Mouse (Mus musculus) MEL (cell line): ENCODE data around the gene Pptc7. TPM values are rescaled to one million over a fixed set of nuclear protein-coding genes. Genes with fewer than 3 reads are reported as not detected.
A peak's percentile ranks its signal among the peaks of the same experiment; 100 is the strongest.

Experiments
- DNase-seq: peaks from one replicate; pipeline ENCODE4 v3.0.0; 2011; ENCODE audit warnings: low read depth, low spot score
- H3K27ac ChIP-seq: 2 replicates; pipeline ENCODE4 v1.5.1; 2012; ENCODE audit warnings: low read depth, mild to moderate bottlenecking, control low read depth, low read length, moderate library complexity; ENCODE audit not compliant: control insufficient read depth
- H3K27me3 ChIP-seq, 2 experiments: fragments of 150-350 bp in 1 of 2; sonication (generic) in 1 of 2; 2 replicates each; pipeline ENCODE4 v1.6.1; 2012; ENCODE audit warnings: low read length in 2 of 2, mild to moderate bottlenecking in 2 of 2, improper control_type of control experiment in 1 of 2, moderate library complexity in 1 of 2; ENCODE audit not compliant: insufficient read depth in 2 of 2, control insufficient read depth in 1 of 2
- H3K36me3 ChIP-seq, 2 experiments: 2 replicates each; pipeline ENCODE4 v1.6.1; 2012 to 2014; ENCODE audit warnings: low read length in 2 of 2, improper control_type of control experiment in 1 of 2, inconsistent platforms in 1 of 2, mild to moderate bottlenecking in 1 of 2; ENCODE audit not compliant: insufficient read depth in 2 of 2, control insufficient read depth in 1 of 2
- H3K4me1 ChIP-seq, 2 experiments: fragments of 150-350 bp in 1 of 2; sonication (generic) in 1 of 2; 2 replicates each; pipeline ENCODE4 v1.6.1; 2012; ENCODE audit warnings: low read length in 2 of 2, improper control_type of control experiment in 1 of 2, mild to moderate bottlenecking in 1 of 2; ENCODE audit not compliant: insufficient read depth in 2 of 2, control insufficient read depth in 1 of 2
- H3K4me3 ChIP-seq, 2 experiments: fragments of 150-350 bp in 1 of 2; sonication (generic) in 1 of 2; 2 replicates each; pipeline ENCODE4 v1.5.1; 2012; ENCODE audit warnings: low read depth in 2 of 2, low read length in 2 of 2, mild to moderate bottlenecking in 2 of 2, moderate library complexity in 2 of 2, control low read depth in 1 of 2, improper control_type of control experiment in 1 of 2; ENCODE audit not compliant: control insufficient read depth in 1 of 2, insufficient read depth in 1 of 2
- H3K79me2 ChIP-seq: 2 replicates; pipeline ENCODE4 v1.6.1; 2012; ENCODE audit warnings: mild to moderate bottlenecking, low read length, moderate library complexity; ENCODE audit not compliant: control insufficient read depth, poor library complexity, insufficient read depth
- H3K9ac ChIP-seq: 2 replicates; pipeline ENCODE4 v1.6.1; 2012; ENCODE audit warnings: low read depth, mild to moderate bottlenecking, control low read depth, low read length, moderate library complexity; ENCODE audit not compliant: control insufficient read depth, poor library complexity, severe bottlenecking
- H3K9me3 ChIP-seq: fragments of 150-350 bp; sonication (generic); replicated peaks from 2 replicates; pipeline ENCODE4 v1.6.1; 2012; ENCODE audit warnings: mild to moderate bottlenecking, low read length, improper control_type of control experiment, moderate library complexity; ENCODE audit not compliant: insufficient read depth
- BHLHE40 ChIP-seq: IDR thresholded peaks from 2 replicates; pipeline ENCODE4 v1.6.1; 2012; ENCODE audit warnings: low read depth, mild to moderate bottlenecking, inconsistent platforms, low read length, improper control_type of control experiment, borderline replicate concordance
- CHD1 ChIP-seq: IDR thresholded peaks from 2 replicates; pipeline ENCODE4 v1.6.1; 2012; ENCODE audit warnings: low read depth, mild to moderate bottlenecking, inconsistent platforms, low read length, improper control_type of control experiment
- CHD2 ChIP-seq: IDR thresholded peaks from 2 replicates; pipeline ENCODE4 v1.6.1; 2011; ENCODE audit warnings: low read length, improper control_type of control experiment
- E2F4 ChIP-seq: IDR thresholded peaks from 2 replicates; pipeline ENCODE4 v1.6.1; 2011; ENCODE audit warnings: low read depth, low read length, improper control_type of control experiment, borderline replicate concordance
- ELF1 ChIP-seq: IDR thresholded peaks from 2 replicates; pipeline ENCODE4 v1.6.1; 2014; ENCODE audit warnings: low read depth, mild to moderate bottlenecking, inconsistent platforms, low read length, improper control_type of control experiment, moderate library complexity
- EP300 ChIP-seq, 2 experiments: IDR thresholded peaks; 2 replicates each; pipeline ENCODE4 v1.6.1; 2011; ENCODE audit warnings: improper control_type of control experiment in 2 of 2, low read length in 2 of 2, low read depth in 1 of 2, mild to moderate bottlenecking in 1 of 2
- ETS1 ChIP-seq: IDR thresholded peaks from 2 replicates; pipeline ENCODE4 v1.6.1; 2012; ENCODE audit warnings: low read depth, mild to moderate bottlenecking, inconsistent platforms, low read length, improper control_type of control experiment, moderate library complexity
- GABPA ChIP-seq: IDR thresholded peaks from 2 replicates; pipeline ENCODE4 v1.6.1; 2012; ENCODE audit warnings: low read depth, mild to moderate bottlenecking, inconsistent platforms, low read length, improper control_type of control experiment, moderate library complexity
- GATA1 ChIP-seq: IDR thresholded peaks from 2 replicates; pipeline ENCODE4 v1.6.1; 2011; ENCODE audit warnings: low read depth, low read length, improper control_type of control experiment
- HCFC1 ChIP-seq: IDR thresholded peaks from 2 replicates; pipeline ENCODE4 v1.6.1; 2012; ENCODE audit warnings: low read depth, mild to moderate bottlenecking, inconsistent platforms, low read length, improper control_type of control experiment, moderate library complexity
- KAT2A ChIP-seq: conservative IDR thresholded peaks from 2 replicates; pipeline ENCODE4 v1.6.1; 2012; ENCODE audit warnings: low read depth, low read length, improper control_type of control experiment, inconsistent platforms
- MAFK ChIP-seq: IDR thresholded peaks from 2 replicates; pipeline ENCODE4 v1.6.1; 2011; ENCODE audit warnings: low read depth, mild to moderate bottlenecking, low read length, improper control_type of control experiment, borderline replicate concordance
- MAX ChIP-seq: IDR thresholded peaks from 2 replicates; pipeline ENCODE4 v1.6.1; 2011; ENCODE audit warnings: low read length, improper control_type of control experiment
- MAZ ChIP-seq: IDR thresholded peaks from 2 replicates; pipeline ENCODE4 v1.6.1; 2012; ENCODE audit warnings: low read depth, mild to moderate bottlenecking, inconsistent platforms, low read length, improper control_type of control experiment
- MEF2A ChIP-seq: IDR thresholded peaks from 2 replicates; pipeline ENCODE4 v1.6.1; 2014; ENCODE audit warnings: low read depth, mild to moderate bottlenecking, inconsistent platforms, low read length, improper control_type of control experiment; ENCODE audit not compliant: poor library complexity, insufficient replicate concordance, severe bottlenecking; ENCODE audit errors: extremely low read depth
- NELFE ChIP-seq: IDR thresholded peaks from 2 replicates; pipeline ENCODE4 v1.6.1; 2011; ENCODE audit warnings: low read depth, low read length, improper control_type of control experiment
- POLR2A ChIP-seq, 2 experiments: IDR thresholded peaks; 2 replicates each; pipeline ENCODE4 v1.6.1; 2011 to 2012; ENCODE audit warnings: low read length in 2 of 2, mild to moderate bottlenecking in 2 of 2, control low read depth in 1 of 2, improper control_type of control experiment in 1 of 2, low read depth in 1 of 2, moderate library complexity in 1 of 2; ENCODE audit not compliant: control insufficient read depth in 1 of 2, insufficient read depth in 1 of 2, poor library complexity in 1 of 2
- POLR2AphosphoS2 ChIP-seq: IDR thresholded peaks from 2 replicates; pipeline ENCODE4 v1.6.1; 2011; ENCODE audit warnings: low read length, improper control_type of control experiment
- RAD21 ChIP-seq: IDR thresholded peaks from 2 replicates; pipeline ENCODE4 v1.6.1; 2011; ENCODE audit warnings: mild to moderate bottlenecking, low read depth, low read length, improper control_type of control experiment
- RCOR1 ChIP-seq: IDR thresholded peaks from 2 replicates; pipeline ENCODE4 v1.6.1; 2012; ENCODE audit warnings: low read depth, mild to moderate bottlenecking, inconsistent platforms, low read length, improper control_type of control experiment
- SIN3A ChIP-seq: IDR thresholded peaks from 2 replicates; pipeline ENCODE4 v1.6.1; 2012; ENCODE audit warnings: low read length, improper control_type of control experiment, inconsistent platforms
- SMC3 ChIP-seq: IDR thresholded peaks from 2 replicates; pipeline ENCODE4 v1.6.1; 2011; ENCODE audit warnings: low read depth, low read length, improper control_type of control experiment
- TBP ChIP-seq: IDR thresholded peaks from 2 replicates; pipeline ENCODE4 v1.8.0; 2011; ENCODE audit warnings: low read depth, low read length, improper control_type of control experiment
- TCF12 ChIP-seq: IDR thresholded peaks from 2 replicates; pipeline ENCODE4 v1.6.1; 2014; ENCODE audit warnings: low read depth, mild to moderate bottlenecking, inconsistent platforms, low read length, improper control_type of control experiment, moderate library complexity
- USF1 ChIP-seq: IDR thresholded peaks from 2 replicates; pipeline ENCODE4 v1.6.1; 2014; ENCODE audit warnings: low read depth, mild to moderate bottlenecking, inconsistent platforms, low read length, improper control_type of control experiment, moderate library complexity
- USF2 ChIP-seq, 2 experiments: IDR thresholded peaks; 2 replicates each; pipeline ENCODE4 v1.6.1; 2011 to 2012; ENCODE audit warnings: improper control_type of control experiment in 2 of 2, low read length in 2 of 2, borderline replicate concordance in 1 of 2, inconsistent platforms in 1 of 2, low read depth in 1 of 2, mild to moderate bottlenecking in 1 of 2; ENCODE audit not compliant: insufficient read depth in 1 of 2
- ZNF384 ChIP-seq: IDR thresholded peaks from 2 replicates; pipeline ENCODE4 v1.6.1; 2012; ENCODE audit warnings: low read depth, mild to moderate bottlenecking, inconsistent platforms, low read length, improper control_type of control experiment
- polyA plus RNA-seq, 2 experiments: library from polyadenylated mRNA; stranded (reverse) in 1 of 2; unstranded in 1 of 2; fragments of >175 nt in 1 of 2; fragments of >200 nt in 1 of 2; gene quantifications; 2 replicates each; pipeline versions ENCODE4 v1.2.1 to v1.2.4; 2012; ENCODE audit warnings: low replicate concordance in 2 of 2, low read depth in 1 of 2; ENCODE audit not compliant: insufficient read length in 2 of 2, insufficient read depth in 1 of 2, missing spikeins in 1 of 2
- total RNA-seq: library from RNA; depleted of rRNA; stranded (reverse); fragments of 300-350 nt; gene quantifications from 2 replicates; pipeline ENCODE4 v1.2.3, GENCODE M21; 2012

The Pptc7 gene
- total and polyA plus RNA-seq, 3 experiments = 17.3 to 22.3 TPM; not detected in 1

DNA sequence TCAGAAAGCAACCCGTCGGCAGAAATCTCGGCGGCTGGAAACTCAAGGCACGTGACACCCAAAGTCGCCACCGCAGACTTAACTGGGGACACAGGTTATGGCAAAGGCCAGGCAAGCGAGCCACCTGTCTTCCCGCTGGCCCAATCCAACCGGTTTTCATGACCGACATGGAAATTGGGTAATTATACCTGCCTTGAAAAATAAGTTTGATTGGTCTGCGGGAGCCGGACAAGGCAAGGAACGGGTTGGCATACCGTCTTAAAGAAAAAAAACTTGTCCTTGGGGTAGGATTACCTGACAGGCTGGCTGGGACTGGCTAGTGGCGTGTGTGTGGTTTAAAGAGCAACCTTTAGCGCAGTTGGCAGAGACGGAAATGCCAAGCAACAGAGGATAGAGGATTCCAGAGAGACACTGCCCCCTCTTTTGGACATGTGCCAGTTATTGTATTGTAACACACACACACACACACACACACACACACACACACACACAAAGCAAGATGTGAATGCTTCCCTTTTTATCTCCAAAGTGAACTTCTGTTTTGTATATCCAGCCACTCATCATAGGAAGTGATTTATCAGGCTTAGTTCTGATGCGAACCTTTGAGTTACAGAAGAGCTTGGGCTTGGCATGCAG lies 3.2 kb upstream of the Pptc7 start:
- DNase-seq = peak; percentile 76
- TF ChIP-seq ELF1 (no peak), HCFC1 (peak; percentile 47; the same call in 1 of the 2 replicates), MAFK (no peak), ZNF384 (peak; percentile 42; the same call in 1 of the 2 replicates), RCOR1 (peak; percentile 92), GABPA (no peak), MAZ (0 out of 2 replicates have a peak, but pooled peaks have one; percentile 49), MEF2A (no peak), ETS1 (peak; percentile 74), TCF12 (0 out of 2 replicates have a peak, but pooled peaks have one; percentile 37), POLR2AphosphoS2 (no peak), BHLHE40 (peak; percentile 23; the same call in 1 of the 2 replicates), GATA1 (peak; percentile 75), SIN3A (peak; percentile 76), EP300 (IDR thresholded peaks at IDR 0.05; ENCODE audit: low read depth in 1 of 2, low read length in 2 of 2) (peak; percentile 59 to 63; a peak in 3 of 4 replicates), CHD1 (no peak), USF1 (no peak), E2F4 (no peak)
- TF ChIP-seq, all 39 proteins: peak for 10
- Histone ChIP-seq H3K9me3 (no peaks in the 10 kb centered on the region), H3K36me3 (peaks cover 0 to 34% of the 10 kb centered on the region in 2 experiments; a peak in 2 of 4 replicates), H3K4me1 (peaks cover 16 to 35% of the 10 kb centered on the region in 2 experiments), H3K9ac (no peak overlapping the region), H3K27ac (no peak overlapping the region), H3K79me2 (peaks cover 17% of the 10 kb centered on the region), H3K4me3 (no peak overlapping the region), H3K27me3 (no peaks in the 10 kb centered on the region)

- peak overlapping the region; percentile 17; the same call in 1 of the 2 replicates for H3K9ac ChIP-seq
- peaks cover 16 to 43% of the 10 kb centered on the region in 2 experiments for H3K4me1 ChIP-seq
- H3K79me2 ChIP-seq = peaks cover 42% of the 10 kb centered on the region
Measured at GRCm38 (mm10) chr5:122283828-122284182, 360 bp upstream of the Pptc7 start.

More at GRCm38 (mm10) chr5:122283828-122284182, 360 bp upstream of the Pptc7 start:
- Histone ChIP-seq H3K27me3 (no peaks in the 10 kb centered on the region), H3K4me3 (peak overlapping the region; percentile 42 to 59), H3K9me3 (no peaks in the 10 kb centered on the region), H3K36me3 (peaks cover 4 to 45% of the 10 kb centered on the region in 2 experiments), H3K27ac (no peak overlapping the region)
- TF ChIP-seq RCOR1 (0 out of 2 replicates have a peak, but pooled peaks have one; percentile 15), RAD21 (no peak), POLR2A (IDR thresholded peaks at IDR 0.05; ENCODE audit: control insufficient read depth in 1 of 2, insufficient read depth in 1 of 2, low read depth in 1 of 2, low read length in 2 of 2, poor library complexity in 1 of 2) (no peak; a peak in 1 of 4 replicates), EP300 (IDR thresholded peaks at IDR 0.05; ENCODE audit: low read depth in 1 of 2, low read length in 2 of 2) (0 out of 4 replicates have a peak, but pooled peaks of 1 of the 2 experiments have one; percentile 5), MAX (no peak), NELFE (no peak), TBP (no peak), KAT2A (no peak), SMC3 (no peak), GATA1 (no peak), CHD2 (no peak), POLR2AphosphoS2 (no peak), ETS1 (no peak), SIN3A (no peak), USF2 (IDR thresholded peaks at IDR 0.05; ENCODE audit: borderline replicate concordance in 1 of 2, insufficient read depth in 1 of 2, low read depth in 1 of 2, low read length in 2 of 2) (no peak), ZNF384 (peak; percentile 74)
- no peak for DNase-seq
